Mouse (Mus musculus) C2C12 (cell line): ENCODE results near the gene Nol3. TPM values are rescaled to one million over a fixed set of nuclear protein-coding genes. Genes with fewer than 3 reads are reported as not detected.

Experiments used
- H3K27me3 ChIP-seq: one replicate; pipeline ENCODE4 v1.6.1; 2011; ENCODE audit not compliant: control insufficient read depth, insufficient read depth, insufficient read length
- H3K36me3 ChIP-seq: one replicate; pipeline ENCODE4 v1.6.1; 2011; ENCODE audit not compliant: control insufficient read depth, insufficient read depth
- H3K4me3 ChIP-seq: one replicate; pipeline ENCODE4 v1.5.1; 2011; ENCODE audit warnings: mild to moderate bottlenecking, control low read depth; ENCODE audit not compliant: poor library complexity, insufficient read depth, severe bottlenecking
- H3K79me2 ChIP-seq: one replicate; pipeline ENCODE4 v1.6.1; 2011; ENCODE audit not compliant: control insufficient read depth, insufficient read depth
- H3K79me3 ChIP-seq: one replicate; pipeline ENCODE4 v1.6.1; 2011; ENCODE audit warnings: low read depth, control low read depth
- H3ac ChIP-seq: one replicate; pipeline ENCODE3; 2011; ENCODE audit warnings: low read depth; ENCODE audit not compliant: control insufficient read depth, insufficient read length
- CEBPB ChIP-seq: IDR thresholded peaks from one replicate; pipeline ENCODE4 v1.6.1; 2011; ENCODE audit warnings: low read depth, mild to moderate bottlenecking, control low read depth, moderate library complexity
- CTCF ChIP-seq: IDR thresholded peaks from one replicate; pipeline ENCODE4 v1.5.1; 2011; ENCODE audit not compliant: control insufficient read depth, insufficient read depth, insufficient read length
- FOSL1 ChIP-seq: IDR thresholded peaks from one replicate; pipeline ENCODE4 v1.8.0; 2011; ENCODE audit warnings: mild to moderate bottlenecking, low read length; ENCODE audit not compliant: poor library complexity, insufficient read depth, severe bottlenecking
- MAX ChIP-seq: IDR thresholded peaks from one replicate; pipeline ENCODE4 v1.6.1; 2011; ENCODE audit warnings: mild to moderate bottlenecking, control low read depth
- MYOD1 ChIP-seq: IDR thresholded peaks from one replicate; pipeline ENCODE4 v1.6.1; 2011; ENCODE audit warnings: low read depth; ENCODE audit not compliant: control insufficient read depth, insufficient read length
- MYOG ChIP-seq: IDR thresholded peaks from one replicate; pipeline ENCODE4 v1.6.1; 2011; ENCODE audit not compliant: control insufficient read depth, insufficient read length; ENCODE audit errors: extremely low read depth
- USF1 ChIP-seq: IDR thresholded peaks from one replicate; pipeline ENCODE4 v1.6.1; 2011; ENCODE audit warnings: low read depth, mild to moderate bottlenecking, control low read depth, moderate library complexity
- polyA plus RNA-seq: library from polyadenylated mRNA; unstranded; fragments of >200 nt; fragmentation: generic; extraction: Trizol; gene quantifications from one replicate; pipeline ENCODE4 v1.2.1, GENCODE M21; 2012; ENCODE audit warnings: missing spikeins

The Nol3 gene
- polyA plus RNA-seq, 1 experiment = 9.8 TPM

GRCm38 (mm10) chr8:105237442-105238142, 38.3 kb upstream of the Nol3 start:
- no peak for TF ChIP-seq CEBPB
- no peak for TF ChIP-seq USF1
- no peak for TF ChIP-seq MAX
- H3K79me3 ChIP-seq = no peaks in the 10 kb centered on the region
- H3K27me3 ChIP-seq = no peaks in the 10 kb centered on the region
- no peak overlapping the region for H3ac ChIP-seq
- no peak overlapping the region for H3K4me3 ChIP-seq
- H3K36me3 ChIP-seq = peaks cover 48% of the 10 kb centered on the region
- H3K79me2 ChIP-seq = no peaks in the 10 kb centered on the region

DNA sequence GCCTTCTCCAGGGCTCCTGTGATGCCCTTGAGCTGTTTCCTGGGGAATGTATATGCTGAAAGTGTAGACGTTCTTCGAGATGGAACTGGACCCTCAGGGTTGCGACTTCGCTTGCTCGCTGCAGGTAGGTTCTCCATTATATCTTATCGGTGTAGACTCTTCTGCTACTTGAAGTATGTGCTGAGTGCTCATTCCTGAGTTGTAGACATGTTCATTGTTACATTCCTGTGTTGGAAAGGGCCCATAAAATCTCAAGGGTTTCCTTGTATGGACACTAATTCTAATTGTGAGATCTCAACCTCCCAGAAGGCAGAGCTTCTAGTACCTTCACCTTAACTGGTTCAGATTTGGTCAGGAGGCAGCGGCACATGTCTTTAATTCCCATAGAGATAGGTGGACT, 34.9 kb upstream of the Nol3 start:
- TF ChIP-seq MYOD1 (no peak), CTCF (no peak), FOSL1 (no peak), MYOG (no peak), USF1 (no peak)
- no peaks in the 10 kb centered on the region for H3K79me3 ChIP-seq
- H3K36me3 ChIP-seq = peaks cover 34% of the 10 kb centered on the region
- H3K79me2 ChIP-seq = no peaks in the 10 kb centered on the region
- H3K4me3 ChIP-seq = no peak overlapping the region
- H3ac ChIP-seq = no peak overlapping the region
- no peaks in the 10 kb centered on the region for H3K27me3 ChIP-seq

- Histone ChIP-seq H3K79me3 (no peaks in the 10 kb centered on the region), H3ac (no peak overlapping the region), H3K27me3 (no peaks in the 10 kb centered on the region), H3K79me2 (no peaks in the 10 kb centered on the region), H3K36me3 (peaks cover 39% of the 10 kb centered on the region), H3K4me3 (no peak overlapping the region)
- no peak for TF ChIP-seq MYOG
- TF ChIP-seq USF1 = no peak
- no peak for TF ChIP-seq MAX
- no peak for TF ChIP-seq CTCF
- no peak for TF ChIP-seq MYOD1
- no peak for TF ChIP-seq FOSL1
- no peak for TF ChIP-seq CEBPB
Observed at GRCm38 (mm10) chr8:105251954-105252353, 24.0 kb upstream of the Nol3 start.

DNA sequence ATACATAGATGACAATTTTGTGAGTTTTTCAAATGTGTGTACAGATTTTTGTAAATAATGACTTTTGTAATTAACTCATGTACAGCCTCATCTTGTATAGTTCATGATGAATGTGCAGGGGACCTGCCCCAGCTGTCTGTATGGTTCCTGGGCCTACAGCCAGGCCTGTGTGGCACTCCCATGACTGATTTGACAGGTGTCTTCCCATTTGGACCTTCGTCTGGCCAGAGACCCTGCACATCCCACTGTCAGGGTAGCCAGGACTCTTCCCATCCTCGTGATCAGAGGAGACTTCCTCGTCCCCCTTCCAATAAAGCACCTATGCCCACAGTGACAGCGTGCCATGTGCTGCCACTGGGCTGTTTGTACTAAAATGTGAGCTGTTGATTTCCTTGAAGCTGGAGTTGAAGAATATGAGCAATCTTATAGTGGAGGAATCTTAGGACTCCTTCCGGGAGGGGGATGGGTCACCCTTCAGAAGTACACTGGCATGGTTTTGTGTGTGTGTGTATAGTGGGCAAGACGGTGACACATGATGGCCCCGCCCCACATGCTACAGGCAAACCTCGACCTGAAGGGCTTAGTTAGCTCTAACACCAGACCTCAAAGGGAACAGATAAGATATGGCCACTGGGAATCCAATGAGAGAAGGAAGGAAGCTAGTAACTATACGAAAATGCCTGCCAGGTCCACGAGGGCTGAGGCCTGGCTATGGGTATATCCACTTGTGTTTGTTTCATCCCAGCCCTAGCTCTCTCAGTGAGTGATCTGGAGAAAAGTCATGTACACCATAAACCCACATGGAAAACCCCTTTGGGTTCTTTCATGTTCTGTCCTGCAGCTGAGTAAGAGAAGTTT, 23.0 kb upstream of the Nol3 start:
- H3K4me3 ChIP-seq = no peak overlapping the region
- H3K36me3 ChIP-seq = peaks cover 39% of the 10 kb centered on the region
- H3K79me3 ChIP-seq = no peaks in the 10 kb centered on the region

GRCm38 (mm10) chr8:105253766-105254151, 22.2 kb upstream of the Nol3 start:
- H3K4me3 ChIP-seq = no peak overlapping the region
- H3ac ChIP-seq = no peak overlapping the region
- H3K79me3 ChIP-seq = no peaks in the 10 kb centered on the region
- no peaks in the 10 kb centered on the region for H3K27me3 ChIP-seq
- TF ChIP-seq MAX (no peak), MYOD1 (no peak), FOSL1 (no peak), USF1 (no peak), MYOG (no peak), CEBPB (no peak), CTCF (no peak)
- H3K36me3 ChIP-seq = peaks cover 38% of the 10 kb centered on the region
- no peaks in the 10 kb centered on the region for H3K79me2 ChIP-seq

More for the DNA sequence above, 23.0 kb upstream of the Nol3 start:
- TF ChIP-seq MAX (no peak), MYOD1 (no peak), CEBPB (no peak), CTCF (no peak), MYOG (no peak), USF1 (no peak), FOSL1 (no peak)
- Histone ChIP-seq H3K27me3 (no peaks in the 10 kb centered on the region), H3ac (no peak overlapping the region), H3K79me2 (no peaks in the 10 kb centered on the region)
